In genomic region chr9:64758052-64758451, GRCm38 (mm10) we compare ENCODE assay signal across 31 mouse cellular contexts. TPM values are rescaled to one million over a fixed set of nuclear protein-coding genes. Genes with fewer than 3 reads are reported as not detected.
DNase-seq lines count a peak whose midpoint lies in the region; ATAC-seq and TF ChIP-seq lines count a peak whose summit lies in the region.
"Had no signal": no experiment of that assay in that cellular context is flagged by ENCODE, and none has a peak within 500 bp of the region (broad histone marks: within the 10 kb centered on the region; RNA-seq: fewer than 3 reads in every experiment).

No protein-coding gene starts in this region.

- H3K9me3 ChIP-seq in forebrain, embryonic 15.5 days, result no peaks in the 10 kb centered on the region
- H3K9me3 ChIP-seq in forebrain, embryonic 13.5 days (replicated peaks), result no peaks in the 10 kb centered on the region
- no peaks in the 10 kb centered on the region for H3K9me3 ChIP-seq in hindbrain, postnatal 0 days (ENCODE audit: low read length)
- no peaks in the 10 kb centered on the region for H3K9me3 ChIP-seq in hindbrain, embryonic 13.5 days
- H3K9me3 ChIP-seq in CH12.LX (replicated peaks; ENCODE audit: low read length), result no peaks in the 10 kb centered on the region
- H3K9me3 ChIP-seq: embryonic facial prominence, embryonic 10.5 days; embryonic facial prominence, embryonic 15.5 days; intestine, embryonic 15.5 days; liver, embryonic 13.5 days; megakaryocyte, embryonic 14.5 days had no signal

- H3K27ac ChIP-seq in forebrain, embryonic 15.5 days (replicated peaks), result 0 out of 2 replicates have a peak overlapping the region, but pooled peaks have one; percentile 11
- H3K27ac ChIP-seq in forebrain, embryonic 13.5 days, result no peak overlapping the region
- peak overlapping the region; percentile 54; the same call in 1 of the 2 replicates for H3K27ac ChIP-seq in hindbrain, postnatal 0 days
- H3K27ac ChIP-seq in hindbrain, embryonic 13.5 days, result no peak overlapping the region
- no peak overlapping the region for H3K27ac ChIP-seq in CH12.LX (ENCODE audit: insufficient read depth, low read depth)
- H3K27ac ChIP-seq: embryonic facial prominence, embryonic 10.5 days; embryonic facial prominence, embryonic 15.5 days; gastrocnemius, adult 2 months; heart, adult 2 months; intestine, embryonic 15.5 days; liver, embryonic 13.5 days; stomach, postnatal 0 days had no signal

- in situ Hi-C loops in CH12.LX (cut with MboI; ENCODE audit: low pct_ligation_motif_present, low pct_unique_long_range_greater_than_20kb, low sequenced_read_pairs), result no loop called here

- WGBS in forebrain, embryonic 15.5 days, result 56% methylated on average over 14 of the region's 14 CpGs
- 59% methylated on average over 14 of the region's 14 CpGs for WGBS in forebrain, embryonic 13.5 days
- WGBS in hindbrain, postnatal 0 days, result 52% methylated on average over 14 of the region's 14 CpGs
- 59% methylated on average over 14 of the region's 14 CpGs for WGBS in hindbrain, embryonic 13.5 days

- no peak for TF ChIP-seq POLR2A in CH12.LX (IDR thresholded peaks at IDR 0.05; ENCODE audit: low read depth, low read length)
- no peak for TF ChIP-seq POLR2A in brain, embryonic 14.5 days (IDR thresholded peaks at IDR 0.05; ENCODE audit: borderline replicate concordance, extremely low read depth, insufficient read depth, insufficient read length, poor library complexity, severe bottlenecking)

- ATAC-seq in forebrain, embryonic 15.5 days (replicated peaks), result no peak
- ATAC-seq in forebrain, embryonic 13.5 days, result no peak
- no peak for ATAC-seq in hindbrain, postnatal 0 days
- no peak for ATAC-seq in hindbrain, embryonic 13.5 days (ENCODE audit: low FRiP score)
- ATAC-seq: intestine, embryonic 15.5 days; lung, postnatal 0 days had no signal

- no peak overlapping the region for H3K9ac ChIP-seq in forebrain, embryonic 15.5 days (replicated peaks)
- no peak overlapping the region for H3K9ac ChIP-seq in forebrain, embryonic 13.5 days
- H3K9ac ChIP-seq in hindbrain, postnatal 0 days (replicated peaks; ENCODE audit: low read length), result no peak overlapping the region
- H3K9ac ChIP-seq in hindbrain, embryonic 13.5 days, result no peak overlapping the region
- no peak overlapping the region for H3K9ac ChIP-seq in CH12.LX (ENCODE audit: insufficient read depth, low read depth)
- H3K9ac ChIP-seq: embryonic facial prominence, embryonic 15.5 days; intestine, embryonic 15.5 days; liver, embryonic 13.5 days had no signal

- no peak for TF ChIP-seq EP300 in CH12.LX (IDR thresholded peaks at IDR 0.05; ENCODE audit: low read length)

- peak; percentile 54 for DNase-seq in hindbrain, postnatal 0 days (ENCODE audit: low spot score)
- DNase-seq in CH12.LX (ENCODE audit: extremely low read depth), result peak; percentile 26
- peak; percentile 56 for DNase-seq in brain, embryonic 14.5 days (ENCODE audit: low read depth)
- DNase-seq in adrenal gland, adult 2 months, result no peak
- no peak for DNase-seq in heart, adult 9 months (ENCODE audit: low spot score in 2 of 2)
- DNase-seq: adrenal gland, postnatal 36 days; cerebellum, adult 8-10 months; cerebellum, postnatal 25 days; gastrocnemius, adult 2 months; gastrocnemius, postnatal 36 days; heart, adult 2 months; heart, postnatal 14 days; kidney, adult 2 months; kidney, postnatal 36 days; layer of hippocampus, postnatal 36 days; left cerebral cortex, postnatal 4 days; liver, embryonic 13.5 days; lung, adult 18-20 months; lung, postnatal 4 days; right cerebral cortex, postnatal 4 days; thymus, adult 18-20 months; thymus, postnatal 25 days had no signal

- dilution Hi-C loops in CH12.LX (cut with MboI; ENCODE audit: extremely low pct_ligation_motif_present, extremely low pct_unique_long_range_greater_than_20kb, low sequenced_read_pairs), result no loop called here

- no peaks in the 10 kb centered on the region for H3K79me2 ChIP-seq in CH12.LX (replicated peaks; ENCODE audit: control insufficient read depth, extremely low read depth, insufficient read depth, poor library complexity, severe bottlenecking)

- H3K4me2 ChIP-seq in forebrain, embryonic 15.5 days (replicated peaks), result no peak overlapping the region
- no peak overlapping the region for H3K4me2 ChIP-seq in forebrain, embryonic 13.5 days
- H3K4me2 ChIP-seq in hindbrain, postnatal 0 days (ENCODE audit: low read depth, low read length), result no peak overlapping the region
- H3K4me2 ChIP-seq in hindbrain, embryonic 13.5 days, result no peak overlapping the region
- no peak overlapping the region for H3K4me2 ChIP-seq in CH12.LX (ENCODE audit: insufficient read depth, low read depth, poor library complexity, severe bottlenecking)
- H3K4me2 ChIP-seq: embryonic facial prominence, embryonic 15.5 days; intestine, embryonic 15.5 days; liver, embryonic 13.5 days had no signal

- H3K27me3 ChIP-seq in forebrain, embryonic 15.5 days, result no peaks in the 10 kb centered on the region
- H3K27me3 ChIP-seq in forebrain, embryonic 13.5 days, result no peaks in the 10 kb centered on the region
- no peaks in the 10 kb centered on the region for H3K27me3 ChIP-seq in hindbrain, postnatal 0 days (ENCODE audit: insufficient read depth, low read length)
- no peaks in the 10 kb centered on the region for H3K27me3 ChIP-seq in hindbrain, embryonic 13.5 days
- H3K27me3 ChIP-seq in CH12.LX (replicated peaks), result no peaks in the 10 kb centered on the region
- H3K27me3 ChIP-seq: embryonic facial prominence, embryonic 15.5 days; intestine, embryonic 15.5 days; liver, embryonic 13.5 days; megakaryocyte, embryonic 14.5 days had no signal

- no peak for TF ChIP-seq CTCF in hindbrain, postnatal 0 days (IDR thresholded peaks at IDR 0.05; ENCODE audit: low read depth)
- no peak for TF ChIP-seq CTCF in CH12.LX (conservative IDR thresholded peaks at IDR 0.05 in 1 of 2, IDR thresholded peaks at IDR 0.05 in 1 of 2; ENCODE audit: low read depth in 2 of 2, low read length in 2 of 2)
- no peak for TF ChIP-seq CTCF in brain, embryonic 14.5 days (IDR thresholded peaks at IDR 0.05; ENCODE audit: borderline replicate concordance, extremely low read depth, insufficient read depth, insufficient read length)

- H3K36me3 ChIP-seq in forebrain, embryonic 15.5 days, result no peaks in the 10 kb centered on the region
- H3K36me3 ChIP-seq in forebrain, embryonic 13.5 days (ENCODE audit: poor library complexity, severe bottlenecking), result no peaks in the 10 kb centered on the region
- no peaks in the 10 kb centered on the region for H3K36me3 ChIP-seq in hindbrain, postnatal 0 days (ENCODE audit: insufficient read depth, low read length)
- H3K36me3 ChIP-seq in hindbrain, embryonic 13.5 days, result no peaks in the 10 kb centered on the region
- no peaks in the 10 kb centered on the region for H3K36me3 ChIP-seq in CH12.LX (replicated peaks in 1 of 2; ENCODE audit: control insufficient read depth in 1 of 2, insufficient read depth in 1 of 2, low read length in 1 of 2)
- H3K36me3 ChIP-seq: embryonic facial prominence, embryonic 10.5 days; embryonic facial prominence, embryonic 15.5 days; intestine, embryonic 15.5 days; liver, embryonic 13.5 days had no signal

- H3K4me3 ChIP-seq in forebrain, embryonic 15.5 days, result no peak overlapping the region
- H3K4me3 ChIP-seq in forebrain, embryonic 13.5 days, result no peak overlapping the region
- no peak overlapping the region for H3K4me3 ChIP-seq in hindbrain, postnatal 0 days (ENCODE audit: low read length)
- no peak overlapping the region for H3K4me3 ChIP-seq in hindbrain, embryonic 13.5 days
- no peak overlapping the region for H3K4me3 ChIP-seq in CH12.LX (replicated peaks in 1 of 3; ENCODE audit: low read depth in 2 of 3, low read length in 2 of 3, poor library complexity in 1 of 3)
- H3K4me3 ChIP-seq: embryonic facial prominence, embryonic 10.5 days; embryonic facial prominence, embryonic 15.5 days; gastrocnemius, adult 2 months; heart, adult 2 months; intestine, embryonic 15.5 days; liver, embryonic 13.5 days; megakaryocyte, embryonic 14.5 days had no signal

- no peak for TF ChIP-seq RAD21 in CH12.LX (IDR thresholded peaks at IDR 0.05; ENCODE audit: low read depth, low read length)

- H3K4me1 ChIP-seq in forebrain, embryonic 15.5 days, result no peaks in the 10 kb centered on the region
- H3K4me1 ChIP-seq in forebrain, embryonic 13.5 days, result no peaks in the 10 kb centered on the region
- no peaks in the 10 kb centered on the region for H3K4me1 ChIP-seq in hindbrain, postnatal 0 days (ENCODE audit: insufficient read depth, low read length)
- no peaks in the 10 kb centered on the region for H3K4me1 ChIP-seq in hindbrain, embryonic 13.5 days (replicated peaks)
- peaks cover 0 to 7% of the 10 kb centered on the region in 2 experiments; a peak in 3 of 4 replicates for H3K4me1 ChIP-seq in CH12.LX (ENCODE audit: control insufficient read depth in 1 of 2, insufficient read depth in 2 of 2)
- H3K4me1 ChIP-seq: embryonic facial prominence, embryonic 10.5 days; embryonic facial prominence, embryonic 15.5 days; intestine, embryonic 15.5 days; liver, embryonic 13.5 days had no signal

TF ChIP-seq in CH12.LX, 34 proteins besides CTCF, POLR2A, EP300 and RAD21 (continues in another document):
- TF ChIP-seq MAFK (IDR thresholded peaks at IDR 0.05; ENCODE audit: insufficient replicate concordance, low read length), result no peak

RNA-seq across cellular contexts. Expression of gene Rab11a, which starts 20.5 kb away (rescaled TPM):
- polyA plus RNA-seq in forebrain, embryonic 15.5 days (2015; fragmentation: Nextera tagmentation; extraction: Ambion mirVana), result 349 and 383 TPM in 2 replicates
- polyA plus RNA-seq in forebrain, embryonic 13.5 days (2015; fragmentation: Nextera tagmentation; extraction: Ambion mirVana), result 337 and 338 TPM in 2 replicates
- total RNA-seq in hindbrain, postnatal 0 days (2014; rRNA removed), result 153 and 158 TPM in 2 replicates
- 465 and 469 TPM in 2 replicates for polyA plus RNA-seq in hindbrain, postnatal 0 days (2015; fragmentation: Nextera tagmentation; extraction: Ambion mirVana)
- polyA plus RNA-seq in hindbrain, embryonic 13.5 days (2015; fragmentation: Nextera tagmentation; extraction: Ambion mirVana), result 381 and 422 TPM in 2 replicates
- total RNA-seq in CH12.LX (2012; rRNA removed) (86.0 and 109 TPM in 2 replicates), CH12.LX (2014; rRNA removed) (168 TPM in 2 replicates)
- polyA plus RNA-seq in CH12.LX (2012; ENCODE audit: insufficient read length, low read depth), result 189 and 193 TPM in 2 replicates
- 230 and 306 TPM in 2 replicates for polyA plus RNA-seq in brain, embryonic 14.5 days (2012; rRNA removed)
- total RNA-seq in adrenal gland, adult 2 months (2021), result 100 to 1,000 TPM; 230 to 291 TPM
- 60.7 and 74.6 TPM in 2 replicates for polyA plus RNA-seq in adrenal gland, adult 2 months (2012; rRNA removed)

RNA-seq across cellular contexts. Expression of gene Dennd4a, which starts 53.1 kb away (rescaled TPM):
- polyA plus RNA-seq in forebrain, embryonic 15.5 days (2015; fragmentation: Nextera tagmentation; extraction: Ambion mirVana), result 9.4 and 9.6 TPM in 2 replicates
- polyA plus RNA-seq in forebrain, embryonic 13.5 days (2015; fragmentation: Nextera tagmentation; extraction: Ambion mirVana), result 6.7 and 8.9 TPM in 2 replicates
- total RNA-seq in hindbrain, postnatal 0 days (2014; rRNA removed), result 15.4 and 17.6 TPM in 2 replicates
- polyA plus RNA-seq in hindbrain, postnatal 0 days (2015; fragmentation: Nextera tagmentation; extraction: Ambion mirVana), result 7.0 and 8.8 TPM in 2 replicates
- polyA plus RNA-seq in hindbrain, embryonic 13.5 days (2015; fragmentation: Nextera tagmentation; extraction: Ambion mirVana), result 9.4 and 10.0 TPM in 2 replicates
- total RNA-seq in CH12.LX (2012; rRNA removed), result 24.0 and 37.1 TPM in 2 replicates
- 18.3 and 22.6 TPM in 2 replicates for total RNA-seq in CH12.LX (2014; rRNA removed)
- 35.8 and 41.1 TPM in 2 replicates for polyA plus RNA-seq in CH12.LX (2012; ENCODE audit: insufficient read length, low read depth)
- 12.1 and 14.3 TPM in 2 replicates for polyA plus RNA-seq in brain, embryonic 14.5 days (2012; rRNA removed)
- total RNA-seq in adrenal gland, adult 2 months (2021), result 10 to 100 TPM; 16.8 to 17.3 TPM
- polyA plus RNA-seq in adrenal gland, adult 2 months (2012; rRNA removed), result 2.6 and 2.7 TPM in 2 replicates

Comparison
In these comparisons a context has a peak if more than half of its experiments do, and no peak if none do; other contexts are left out.
1. H3K27ac ChIP-seq: peak in forebrain, embryonic 15.5 days (single experiment) and hindbrain, postnatal 0 days (single experiment); none in forebrain, embryonic 13.5 days (single experiment), hindbrain, embryonic 13.5 days (single experiment) and CH12.LX (single experiment).
2. DNase-seq: peak in hindbrain, postnatal 0 days (single experiment), CH12.LX (single experiment) and brain, embryonic 14.5 days (single experiment); none in adrenal gland, adult 2 months (single experiment) and heart, adult 9 months (0 of 2).